Mouse (Mus musculus): Measurements from ENCODE around the gene Pcbp1. TPM values are rescaled to one million over a fixed set of nuclear protein-coding genes. Genes with fewer than 3 reads are reported as not detected.

The Pcbp1 gene
- total and polyA plus RNA-seq, 3 experiments = 74.2 to 385 TPM; not detected in 1

DNA sequence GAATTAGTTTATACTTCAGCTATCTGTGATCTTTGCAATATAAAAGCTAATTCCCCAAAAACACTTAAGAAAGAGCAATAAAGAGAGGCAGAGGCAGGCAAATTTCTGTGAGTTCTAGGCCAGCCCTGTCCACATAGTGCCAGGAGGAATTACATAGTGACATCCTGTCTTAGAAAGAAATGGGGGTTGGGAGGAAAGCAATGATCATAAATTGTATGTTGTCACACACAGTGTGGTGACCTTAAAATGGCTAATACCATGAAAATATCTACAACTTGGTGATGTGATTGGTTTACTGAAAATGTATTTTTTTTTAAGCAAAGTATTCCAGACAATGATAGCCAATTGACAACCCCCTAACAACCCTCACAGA, 46.3 kb downstream of the Pcbp1 start:
- Histone ChIP-seq H3K27me3 (ENCODE audit: control insufficient read depth in 1 of 2, insufficient read depth in 2 of 2, low read length in 2 of 2) (no peaks in the 10 kb centered on the region), H3K79me2 (ENCODE audit: control insufficient read depth, insufficient read depth, low read length, poor library complexity) (no peaks in the 10 kb centered on the region), H3K36me3 (ENCODE audit: control insufficient read depth in 1 of 2, insufficient read depth in 2 of 2, low read length in 2 of 2) (peaks cover 0 to 5% of the 10 kb centered on the region in 2 experiments; a peak in 2 of 4 replicates), H3K9me3 (replicated peaks; ENCODE audit: insufficient read depth, low read length) (no peaks in the 10 kb centered on the region), H3K4me1 (ENCODE audit: control insufficient read depth in 1 of 2, insufficient read depth in 2 of 2, low read length in 2 of 2) (peaks cover 3 to 7% of the 10 kb centered on the region in 2 experiments), H3K4me3 (ENCODE audit: control insufficient read depth in 1 of 2, insufficient read depth in 1 of 2, low read depth in 2 of 2, low read length in 2 of 2) (no peak overlapping the region), H3K9ac (ENCODE audit: control insufficient read depth, low read depth, low read length, poor library complexity, severe bottlenecking) (no peak overlapping the region), H3K27ac (ENCODE audit: control insufficient read depth, low read depth, low read length) (no peak overlapping the region)
- no peak for DNase-seq (ENCODE audit: low read depth, low spot score)
- no peak for TF ChIP-seq NRF1 (IDR thresholded peaks at IDR 0.05; ENCODE audit: insufficient read depth, low read depth, low read length, poor library complexity, severe bottlenecking)

- no peak for DNase-seq (ENCODE audit: low read depth, low spot score)
- Histone ChIP-seq H3K27ac (ENCODE audit: control insufficient read depth, low read depth, low read length) (no peak overlapping the region), H3K4me3 (ENCODE audit: control insufficient read depth in 1 of 2, insufficient read depth in 1 of 2, low read depth in 2 of 2, low read length in 2 of 2) (no peak overlapping the region), H3K9ac (ENCODE audit: control insufficient read depth, low read depth, low read length, poor library complexity, severe bottlenecking) (no peak overlapping the region), H3K27me3 (ENCODE audit: control insufficient read depth in 1 of 2, insufficient read depth in 2 of 2, low read length in 2 of 2) (no peaks in the 10 kb centered on the region), H3K36me3 (ENCODE audit: control insufficient read depth in 1 of 2, insufficient read depth in 2 of 2, low read length in 2 of 2) (peaks cover 0 to 10% of the 10 kb centered on the region in 2 experiments; a peak in 2 of 4 replicates), H3K79me2 (ENCODE audit: control insufficient read depth, insufficient read depth, low read length, poor library complexity) (no peaks in the 10 kb centered on the region), H3K4me1 (ENCODE audit: control insufficient read depth in 1 of 2, insufficient read depth in 2 of 2, low read length in 2 of 2) (peaks cover 7 to 12% of the 10 kb centered on the region in 2 experiments), H3K9me3 (replicated peaks; ENCODE audit: insufficient read depth, low read length) (no peaks in the 10 kb centered on the region)
- TF ChIP-seq BHLHE40 (IDR thresholded peaks at IDR 0.05; ENCODE audit: borderline replicate concordance, low read depth, low read length) (no peak), POLR2AphosphoS5 (IDR thresholded peaks at IDR 0.05; ENCODE audit: borderline replicate concordance, low read depth, low read length) (no peak), NELFE (IDR thresholded peaks at IDR 0.05; ENCODE audit: low read depth, low read length) (no peak), ZC3H11A (IDR thresholded peaks at IDR 0.05; ENCODE audit: low read depth, low read length) (no peak), MAX (IDR thresholded peaks at IDR 0.05; ENCODE audit: low read length) (no peak), HCFC1 (IDR thresholded peaks at IDR 0.05; ENCODE audit: low read depth, low read length) (no peak), MAFK (IDR thresholded peaks at IDR 0.05; ENCODE audit: borderline replicate concordance, low read depth, low read length) (no peak), ELF1 (IDR thresholded peaks at IDR 0.05; ENCODE audit: low read depth, low read length) (no peak), CTCF (IDR thresholded peaks at IDR 0.05 in 2 of 3, conservative IDR thresholded peaks at IDR 0.05 in 1 of 3; ENCODE audit: control insufficient read depth in 1 of 3, insufficient read depth in 1 of 3, low read depth in 2 of 3, low read length in 3 of 3, poor library complexity in 1 of 3, severe bottlenecking in 1 of 3) (no peak), USF1 (IDR thresholded peaks at IDR 0.05; ENCODE audit: low read depth, low read length) (no peak), GABPA (IDR thresholded peaks at IDR 0.05; ENCODE audit: low read depth, low read length) (no peak), E2F4 (IDR thresholded peaks at IDR 0.05; ENCODE audit: borderline replicate concordance, low read depth, low read length) (no peak)
These were observed 46.8 kb downstream of the Pcbp1 start for GRCm38 (mm10) chr6:86479311-86479710.

- Histone ChIP-seq H3K9ac (ENCODE audit: control insufficient read depth, low read depth, low read length, poor library complexity, severe bottlenecking) (no peak overlapping the region), H3K27me3 (ENCODE audit: control insufficient read depth in 1 of 2, insufficient read depth in 2 of 2, low read length in 2 of 2) (no peaks in the 10 kb centered on the region), H3K36me3 (ENCODE audit: control insufficient read depth in 1 of 2, insufficient read depth in 2 of 2, low read length in 2 of 2) (peaks cover 0 to 23% of the 10 kb centered on the region in 2 experiments; a peak in 2 of 4 replicates), H3K79me2 (ENCODE audit: control insufficient read depth, insufficient read depth, low read length, poor library complexity) (peaks cover 6% of the 10 kb centered on the region; the same call in 1 of the 2 replicates), H3K4me3 (ENCODE audit: control insufficient read depth in 1 of 2, insufficient read depth in 1 of 2, low read depth in 2 of 2, low read length in 2 of 2) (no peak overlapping the region), H3K27ac (ENCODE audit: control insufficient read depth, low read depth, low read length) (no peak overlapping the region), H3K9me3 (replicated peaks; ENCODE audit: insufficient read depth, low read length) (no peaks in the 10 kb centered on the region), H3K4me1 (ENCODE audit: control insufficient read depth in 1 of 2, insufficient read depth in 2 of 2, low read length in 2 of 2) (peaks cover 13 to 28% of the 10 kb centered on the region in 2 experiments)
- TF ChIP-seq TBP (IDR thresholded peaks at IDR 0.05; ENCODE audit: low read depth, low read length) (no peak), MAZ (IDR thresholded peaks at IDR 0.05; ENCODE audit: low read depth, low read length) (no peak), SMC3 (IDR thresholded peaks at IDR 0.05; ENCODE audit: low read depth, low read length) (no peak), ZNF384 (IDR thresholded peaks at IDR 0.05; ENCODE audit: low read depth, low read length) (no peak)
- no peak for DNase-seq (ENCODE audit: low read depth, low spot score)
These were observed 49.2 kb downstream of the Pcbp1 start for GRCm38 (mm10) chr6:86476931-86477330.
